Mouse (Mus musculus): ENCODE measurements at regions not wholly inside any gene's neighbourhood (a gene's known extent, or its start where the extent isn't known, plus 50 kb on each side); places are given as distances from the start of the nearest gene placed in this dataset.
"Not testable (repeated sequence)": the region's sequence is repeated elsewhere in the genome, so short reads cannot be mapped to it uniquely, and the experiment has no call there.

GRCm38 (mm10) chr9:9316021-9316420, 77.1 kb upstream of the Arhgap42 start:
- Histone ChIP-seq H3K4me3 (no peak overlapping the region), H3K9ac (no peak overlapping the region), H3K4me1 (0 out of 2 replicates have a peak, but pooled peaks cover 6% of the 10 kb centered on the region), H3K27me3 (no peaks in the 10 kb centered on the region), H3K9me3 (no peaks in the 10 kb centered on the region), H3K36me3 (no peaks in the 10 kb centered on the region), H3K27ac (no peak overlapping the region), H3K4me2 (no peak overlapping the region)
- 86% methylated on average over 4 of the region's 4 CpGs for WGBS
- no peak for ATAC-seq (ENCODE audit: borderline replicate concordance, extremely low read depth, low FRiP score, low TSS enrichment)

- H3K36me3 ChIP-seq = no peaks in the 10 kb centered on the region
- H3K27me3 ChIP-seq = no peaks in the 10 kb centered on the region
- no peak for ATAC-seq (ENCODE audit: borderline replicate concordance, extremely low read depth, low FRiP score, low TSS enrichment)
- no peak overlapping the region for H3K4me2 ChIP-seq
- no peak overlapping the region for H3K4me3 ChIP-seq
- H3K9me3 ChIP-seq = no peaks in the 10 kb centered on the region
- no peak overlapping the region for H3K9ac ChIP-seq
- no peak overlapping the region for H3K27ac ChIP-seq
- H3K4me1 ChIP-seq = 0 out of 2 replicates have a peak, but pooled peaks cover 6% of the 10 kb centered on the region
Observed at GRCm38 (mm10) chr9:9312274-9312673, 73.4 kb upstream of the Arhgap42 start.

DNA sequence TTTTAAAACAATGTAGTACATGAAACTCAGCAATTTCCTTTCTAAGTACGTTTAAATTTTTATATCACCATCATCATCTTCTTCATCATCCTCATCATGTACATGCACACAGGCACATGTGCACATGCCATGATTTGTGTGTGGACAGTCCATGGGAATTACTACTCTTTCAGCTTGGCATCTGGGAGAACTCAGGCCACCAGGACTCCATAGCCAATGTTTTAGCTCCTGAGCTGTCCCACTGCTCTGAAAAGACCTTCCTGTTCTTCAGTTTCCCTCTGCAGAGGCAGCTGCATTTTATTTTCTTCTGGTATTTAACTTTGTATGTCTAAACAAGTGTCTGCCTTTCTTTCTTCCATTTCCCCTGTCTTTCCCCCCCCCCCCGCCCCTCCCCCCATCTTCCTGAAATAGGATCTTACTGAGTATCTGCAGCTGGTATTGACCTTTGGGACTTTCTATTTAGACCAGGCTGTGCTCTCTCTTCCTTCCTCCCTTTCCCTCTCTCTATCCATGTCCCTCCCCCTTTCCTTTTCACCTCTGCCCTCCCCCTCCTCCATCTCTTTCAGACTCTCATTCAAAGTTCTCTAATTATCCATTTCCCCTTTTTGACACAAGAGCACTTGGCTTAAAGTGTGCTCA, 72.8 kb upstream of the Arhgap42 start:
- H3K4me2 ChIP-seq = no peak overlapping the region
- no peaks in the 10 kb centered on the region for H3K27me3 ChIP-seq
- 43% methylated on average over 2 of the region's 2 CpGs for WGBS
- no peak overlapping the region for H3K9ac ChIP-seq
- H3K4me1 ChIP-seq = 0 out of 2 replicates have a peak, but pooled peaks cover 6% of the 10 kb centered on the region
- no peak for ATAC-seq (ENCODE audit: borderline replicate concordance, extremely low read depth, low FRiP score, low TSS enrichment)
- H3K9me3 ChIP-seq = no peaks in the 10 kb centered on the region
- no peak overlapping the region for H3K4me3 ChIP-seq
- H3K27ac ChIP-seq = no peak overlapping the region
- no peaks in the 10 kb centered on the region for H3K36me3 ChIP-seq

- not testable (repeated sequence) for H3K9ac ChIP-seq; H3K4me3 ChIP-seq; H3K27ac ChIP-seq; ATAC-seq (ENCODE audit: borderline replicate concordance, extremely low read depth, low FRiP score, low TSS enrichment); H3K9me3 ChIP-seq; H3K4me1 ChIP-seq; H3K4me2 ChIP-seq; H3K36me3 ChIP-seq; H3K27me3 ChIP-seq
- WGBS = 73% methylated on average over 6 of the region's 6 CpGs
Observed at GRCm38 (mm10) chr9:9311040-9311583, 72.2 kb upstream of the Arhgap42 start.

GRCm38 (mm10) chr9:9290767-9291166, 51.9 kb upstream of the Arhgap42 start:
- no peak overlapping the region for H3K27ac ChIP-seq
- H3K9ac ChIP-seq = no peak overlapping the region
- no peaks in the 10 kb centered on the region for H3K4me1 ChIP-seq
- no peaks in the 10 kb centered on the region for H3K9me3 ChIP-seq
- no peaks in the 10 kb centered on the region for H3K36me3 ChIP-seq
- H3K4me3 ChIP-seq = no peak overlapping the region
- WGBS = 13% methylated on average over 3 of the region's 3 CpGs
- ATAC-seq (ENCODE audit: borderline replicate concordance, extremely low read depth, low FRiP score, low TSS enrichment) = no peak
- H3K4me2 ChIP-seq = no peak overlapping the region
- H3K27me3 ChIP-seq = no peaks in the 10 kb centered on the region

DNA sequence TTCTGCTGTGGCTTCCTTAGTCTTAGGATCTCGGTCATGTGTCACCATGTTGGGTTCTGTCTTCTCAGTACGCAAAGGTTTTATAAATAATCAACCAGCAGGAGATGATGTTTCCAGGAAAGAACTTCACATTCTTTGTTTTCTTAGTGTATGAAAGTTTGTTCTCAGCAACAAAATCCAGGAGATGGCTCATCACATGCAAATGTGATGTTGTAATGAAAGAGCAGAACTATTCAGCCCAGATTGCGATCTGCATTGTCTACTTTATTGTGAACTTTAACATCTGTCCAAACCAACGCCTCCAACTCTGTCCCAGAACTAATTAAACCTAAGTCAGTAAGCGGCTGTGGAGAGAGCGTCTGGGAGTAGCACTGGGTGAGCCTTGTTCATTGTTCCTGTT, 50.7 kb upstream of the Arhgap42 start:
- Histone ChIP-seq H3K27me3 (no peaks in the 10 kb centered on the region), H3K4me2 (no peak overlapping the region), H3K36me3 (no peaks in the 10 kb centered on the region), H3K9ac (no peak overlapping the region), H3K4me1 (no peaks in the 10 kb centered on the region), H3K4me3 (no peak overlapping the region), H3K9me3 (no peaks in the 10 kb centered on the region), H3K27ac (no peak overlapping the region)
- ATAC-seq (ENCODE audit: borderline replicate concordance, extremely low read depth, low FRiP score, low TSS enrichment) = no peak
- 74% methylated on average over 6 of the region's 6 CpGs for WGBS
